Comparison of ENCODE assay signal across 17 mouse cellular contexts in genomic region chr4:135531771-135532613, GRCm38 (mm10). TPM values are rescaled to one million over a fixed set of nuclear protein-coding genes. Genes with fewer than 3 reads are reported as not detected.
"Had no signal": no experiment of that assay in that cellular context is flagged by ENCODE, and none has a peak within 500 bp of the region (broad histone marks: within the 10 kb centered on the region; RNA-seq: fewer than 3 reads in every experiment).

No protein-coding gene starts in this region.

- H3K27me3 ChIP-seq: kidney, embryonic 15.5 days; limb, embryonic 13.5 days; midbrain, embryonic 15.5 days; neural tube, embryonic 12.5 days had no signal

- DNase-seq: kidney, adult 2 months; kidney, postnatal 14 days; left cerebral cortex, postnatal 4 days; lung, adult 2 months; lung, postnatal 36 days; thymus, postnatal 4 days had no signal

- H3K9me3 ChIP-seq: midbrain, embryonic 15.5 days had no signal

- H3K4me3 ChIP-seq: kidney, embryonic 15.5 days; limb, embryonic 13.5 days; midbrain, embryonic 15.5 days; neural tube, embryonic 12.5 days had no signal

- H3K4me2 ChIP-seq: kidney, embryonic 15.5 days; limb, embryonic 13.5 days; midbrain, embryonic 15.5 days; neural tube, embryonic 12.5 days had no signal

- H3K27ac ChIP-seq: kidney, embryonic 15.5 days; limb, embryonic 13.5 days; liver, embryonic 14.5 days; midbrain, embryonic 15.5 days; neural tube, embryonic 12.5 days; stomach, postnatal 0 days had no signal

- ATAC-seq: intestine, embryonic 16.5 days; lung, postnatal 0 days; midbrain, embryonic 15.5 days had no signal

- H3K36me3 ChIP-seq: kidney, embryonic 15.5 days; limb, embryonic 13.5 days; midbrain, embryonic 15.5 days; neural tube, embryonic 12.5 days had no signal

- H3K4me1 ChIP-seq: limb, embryonic 13.5 days; midbrain, embryonic 15.5 days had no signal

- H3K9ac ChIP-seq: kidney, embryonic 15.5 days; limb, embryonic 13.5 days; liver, embryonic 14.5 days; midbrain, embryonic 15.5 days; neural tube, embryonic 12.5 days had no signal

RNA-seq across cellular contexts. Expression of gene Stpg1, which starts 37.4 kb away (rescaled TPM):
- total RNA-seq: liver, adult 2 months; monocyte, adult 5-6 weeks had no signal
- polyA plus RNA-seq: limb, embryonic 13.5 days; liver, adult 2 months had no signal

RNA-seq across cellular contexts. Expression of gene Grhl3, which starts 41.4 kb away (rescaled TPM):
- total RNA-seq: megakaryocyte progenitor cell, adult 5-6 weeks had no signal
